Mouse (Mus musculus) brain, embryonic 14.5 days (tissue): ENCODE measurements around the gene Gm10320. TPM values are rescaled to one million over a fixed set of nuclear protein-coding genes. Genes with fewer than 3 reads are reported as not detected.

Source experiments
- DNase-seq: peaks from one replicate; pipeline ENCODE4 v3.0.0-alpha.2; 2011; ENCODE audit warnings: low read depth
- CTCF ChIP-seq: fragments of 200-500 bp; IDR thresholded peaks from 2 replicates; pipeline ENCODE4 v1.5.1; 2012; ENCODE audit warnings: inconsistent platforms, mild to moderate bottlenecking, moderate library complexity, borderline replicate concordance; ENCODE audit not compliant: insufficient read depth, insufficient read length; ENCODE audit errors: extremely low read depth
- POLR2A ChIP-seq: fragments of 200-500 bp; IDR thresholded peaks from 2 replicates; pipeline ENCODE4 v1.6.1; 2012; ENCODE audit warnings: mild to moderate bottlenecking, inconsistent platforms, borderline replicate concordance; ENCODE audit not compliant: poor library complexity, insufficient read depth, insufficient read length, severe bottlenecking; ENCODE audit errors: extremely low read depth
- polyA plus RNA-seq: library from polyadenylated mRNA; depleted of rRNA; stranded (reverse); fragments of >200 nt; gene quantifications from 2 replicates; pipeline ENCODE4 v1.2.3, GENCODE M21; 2012

The Gm10320 gene
- polyA plus RNA-seq, 1 experiment = 0.71 TPM

DNA sequence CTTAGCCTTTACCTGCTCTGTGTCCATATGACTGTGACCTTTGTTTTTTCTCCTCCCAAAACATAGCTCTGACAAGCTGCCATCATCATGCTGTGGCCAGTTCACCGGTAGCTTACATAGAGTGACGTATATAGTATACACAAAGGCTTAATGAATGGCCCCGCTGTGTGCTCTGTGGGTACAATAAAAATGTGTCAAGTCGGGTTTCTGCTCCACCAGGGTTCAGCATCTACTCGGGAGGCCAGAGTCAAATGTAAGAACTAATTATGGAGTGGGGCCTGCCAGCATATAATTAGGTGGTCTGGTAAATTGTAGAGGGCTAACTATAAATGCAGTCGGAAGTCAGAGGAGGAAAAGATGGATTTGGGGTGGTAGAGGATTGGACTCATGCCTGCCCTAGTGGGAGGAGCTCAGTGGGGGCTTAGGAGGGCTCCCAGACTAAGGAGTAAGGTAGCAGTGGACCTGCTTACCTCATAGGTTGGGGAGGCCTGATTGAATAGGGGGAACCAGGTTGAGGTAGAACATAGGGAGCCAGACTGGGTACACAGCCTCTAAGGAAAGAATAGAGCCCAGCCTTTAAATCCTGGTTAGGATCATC is 32.0 kb upstream of the Gm10320 start:
- no peak for TF ChIP-seq POLR2A
- TF ChIP-seq CTCF = no peak
- no peak for DNase-seq

GRCm38 (mm10) chr13:98518341-98518740 is 26.5 kb upstream of the Gm10320 start:
- TF ChIP-seq POLR2A (no peak), CTCF (no peak)
- DNase-seq = no peak

DNA sequence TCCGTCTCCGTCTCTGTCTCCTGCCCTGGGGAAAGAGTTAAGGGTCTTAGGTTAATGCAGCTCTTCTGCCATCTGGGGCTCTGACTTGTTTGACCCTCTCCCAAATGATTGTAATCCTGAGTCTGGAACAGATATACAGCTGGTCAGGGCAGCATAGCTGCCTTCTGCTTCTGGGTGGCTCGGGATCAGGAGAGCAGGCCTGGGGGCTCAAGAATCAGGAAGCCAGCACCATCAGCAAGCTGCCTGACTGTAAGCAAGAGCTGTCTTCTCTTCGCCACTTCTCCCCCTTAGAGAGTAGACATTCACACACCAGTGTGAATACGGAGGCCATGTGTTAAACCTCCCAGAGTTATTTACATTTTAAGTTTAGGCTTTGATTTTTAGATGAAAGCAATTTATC is 25.9 kb upstream of the Gm10320 start:
- TF ChIP-seq CTCF (no peak), POLR2A (no peak)
- DNase-seq = no peak

DNA sequence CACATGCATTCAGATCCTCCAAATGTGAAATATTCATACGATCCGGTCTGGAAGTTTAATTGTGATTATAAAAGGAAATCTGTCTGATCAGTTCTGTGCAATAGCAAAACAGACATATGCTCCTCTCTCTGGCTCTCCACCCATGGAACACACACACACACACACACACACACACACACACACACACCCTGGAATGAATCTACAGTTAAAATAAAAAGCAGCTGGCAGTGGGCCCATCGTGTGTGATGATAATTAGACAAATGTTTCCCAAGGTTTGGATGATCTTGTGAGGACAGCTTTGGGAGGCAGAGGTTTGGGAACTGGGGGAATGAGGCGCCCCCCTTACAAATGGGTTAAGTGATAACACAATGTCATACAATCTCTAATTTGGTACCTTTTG is 25.2 kb upstream of the Gm10320 start:
- TF ChIP-seq POLR2A (no peak), CTCF (no peak)
- peak; percentile 59 for DNase-seq

DNA sequence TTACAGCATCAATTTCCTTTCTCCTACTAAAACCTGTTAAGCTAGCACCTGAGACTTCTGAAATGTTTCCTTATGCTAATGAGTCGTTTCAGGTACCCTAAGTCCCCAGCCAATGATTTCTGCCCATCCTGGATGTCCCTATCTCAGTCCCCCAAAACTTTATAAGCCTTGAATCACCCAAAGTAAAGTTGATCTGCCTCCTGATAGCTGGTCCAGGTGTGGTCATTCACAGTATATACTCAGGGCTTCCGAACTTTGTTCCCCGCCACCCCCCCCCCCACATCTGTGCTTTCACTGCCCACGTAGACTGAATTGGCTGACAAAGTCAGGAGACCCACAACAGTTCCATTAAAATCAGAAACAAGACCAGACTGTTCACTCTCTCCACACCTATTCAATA is 20.3 kb upstream of the Gm10320 start:
- DNase-seq = no peak
- TF ChIP-seq POLR2A (no peak), CTCF (no peak)

DNA sequence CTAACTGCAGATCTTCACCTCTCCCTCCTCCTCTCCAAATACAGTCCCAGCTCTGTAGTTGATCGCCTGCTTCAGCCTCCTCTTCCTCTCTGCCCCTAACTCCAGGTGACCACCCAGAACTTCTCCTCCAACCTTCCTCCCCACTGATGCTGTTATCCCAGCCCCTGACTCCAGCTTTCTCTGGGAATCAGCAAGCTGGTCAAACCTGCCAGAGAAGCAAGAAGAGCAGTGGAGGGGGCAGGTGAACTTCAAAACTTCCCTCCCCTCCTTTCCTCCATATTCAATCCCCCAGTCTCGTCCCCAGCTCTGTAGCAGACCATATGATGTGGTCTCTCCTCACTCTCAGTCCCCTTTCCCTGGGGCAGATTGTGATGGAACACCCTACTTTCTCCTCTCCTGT is 15.9 kb upstream of the Gm10320 start:
- no peak for TF ChIP-seq POLR2A
- no peak for TF ChIP-seq CTCF
- DNase-seq = no peak

- no peak for DNase-seq
- no peak for TF ChIP-seq POLR2A
- no peak for TF ChIP-seq CTCF
Observed at GRCm38 (mm10) chr13:98506496-98506895, 14.7 kb upstream of the Gm10320 start.

DNA sequence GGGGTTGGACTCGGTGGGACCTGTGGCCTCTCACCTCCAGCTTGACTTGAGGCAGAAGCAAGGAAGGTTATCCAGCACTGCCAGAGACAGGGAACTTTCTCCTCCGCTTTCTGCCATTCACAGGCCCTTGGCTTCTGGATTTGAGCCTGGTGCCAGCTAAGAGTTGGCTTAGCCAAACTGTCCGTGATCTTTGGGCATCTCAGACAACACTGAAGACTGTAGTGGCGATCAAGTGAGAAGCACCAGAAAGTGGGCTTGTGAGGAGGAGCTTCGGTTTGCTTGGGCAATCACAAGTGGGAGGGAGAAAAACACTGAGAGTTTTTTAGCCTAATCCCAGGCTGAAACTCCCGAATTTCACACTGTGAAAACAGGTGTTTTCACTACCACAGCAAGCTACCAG is 14.2 kb upstream of the Gm10320 start:
- no peak for TF ChIP-seq POLR2A
- TF ChIP-seq CTCF = no peak
- DNase-seq = no peak

- TF ChIP-seq CTCF = no peak
- no peak for TF ChIP-seq POLR2A
- no peak for DNase-seq
Observed at GRCm38 (mm10) chr13:98505489-98505857, 13.7 kb upstream of the Gm10320 start.

- peak; percentile 56 for DNase-seq
Observed at GRCm38 (mm10) chr13:98504661-98505488, 13.1 kb upstream of the Gm10320 start.

DNA sequence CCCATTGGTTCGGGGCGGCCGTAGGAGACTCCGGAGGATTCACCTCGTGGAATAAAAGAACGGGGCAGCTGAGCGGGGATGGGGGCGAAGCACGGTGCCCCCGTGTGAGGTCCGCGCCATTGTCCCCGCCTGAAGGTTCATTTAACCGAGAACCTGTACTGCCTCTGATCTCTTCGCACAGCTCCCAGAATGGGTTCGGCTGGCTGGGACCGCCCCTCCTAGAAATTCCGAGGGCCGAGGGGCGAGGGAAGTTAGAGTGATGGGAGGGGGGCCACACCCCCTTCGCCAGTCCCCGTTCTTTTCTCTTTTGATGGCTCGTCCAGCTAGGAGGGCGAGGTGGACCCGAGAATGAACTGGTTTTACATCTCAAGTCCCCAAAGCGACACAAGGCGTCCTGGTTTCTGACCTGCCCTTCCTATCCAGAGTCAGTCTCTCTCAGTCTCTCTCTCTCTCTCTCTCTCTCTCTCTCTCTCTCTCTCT is 12.4 kb upstream of the Gm10320 start:
- no peak for TF ChIP-seq CTCF
- no peak for TF ChIP-seq POLR2A
- peak; percentile 47 for DNase-seq

More at GRCm38 (mm10) chr13:98504661-98505488, 13.1 kb upstream of the Gm10320 start:
- TF ChIP-seq CTCF = no peak
- no peak for TF ChIP-seq POLR2A

DNA sequence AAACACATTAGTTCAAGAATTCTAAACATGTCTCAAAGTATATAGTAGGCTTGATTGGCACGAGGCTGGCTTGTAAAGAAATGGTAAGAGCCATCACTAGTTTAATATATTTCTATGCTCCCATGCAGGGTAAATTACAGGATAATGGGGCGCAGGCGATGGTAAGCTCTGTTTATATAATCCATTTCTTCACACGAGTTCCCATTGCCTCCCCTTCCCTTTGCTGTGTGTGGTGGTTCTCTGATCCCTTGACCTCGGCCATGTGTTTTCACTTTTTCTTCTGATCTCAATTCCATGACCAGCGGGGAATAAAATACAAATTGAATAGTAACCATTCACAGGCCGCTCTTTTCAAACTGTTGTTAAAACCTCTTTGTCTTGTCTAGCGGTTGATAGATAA is 11.8 kb upstream of the Gm10320 start:
- DNase-seq = peak; percentile 63
- no peak for TF ChIP-seq CTCF
- TF ChIP-seq POLR2A = no peak

GRCm38 (mm10) chr13:98502813-98503341 is 11.1 kb upstream of the Gm10320 start:
- DNase-seq = peak; percentile 58
- TF ChIP-seq POLR2A (no peak), CTCF (no peak)
